Mouse (Mus musculus) kidney, embryonic 15.5 days (tissue): ENCODE data around the gene Gm5901. TPM values are rescaled to one million over a fixed set of nuclear protein-coding genes. Genes with fewer than 3 reads are reported as not detected.
"Not testable (repeated sequence)": the region's sequence is repeated elsewhere in the genome, so short reads cannot be mapped to it uniquely, and the experiment has no call there.

Experiments used
- ATAC-seq: fragments of 200-750 bp; cut with Nextera tagmentation; replicated peaks from 2 replicates; pipeline ENCODE4 v1.8.0; 2017; ENCODE audit warnings: moderate TSS enrichment; ENCODE audit not compliant: low FRiP score
- H3K27ac ChIP-seq: fragments of 300-500 bp; sonication (generic); 2 replicates; pipeline ENCODE4 v1.5.1; 2015; ENCODE audit warnings: mild to moderate bottlenecking, inconsistent platforms
- H3K27me3 ChIP-seq: fragments of 300-500 bp; sonication (generic); 2 replicates; pipeline ENCODE4 v1.6.1; 2015; ENCODE audit warnings: inconsistent platforms
- H3K36me3 ChIP-seq: fragments of 300-500 bp; sonication (generic); 2 replicates; pipeline ENCODE4 v1.6.1; 2015; ENCODE audit warnings: inconsistent platforms
- H3K4me1 ChIP-seq: fragments of 300-500 bp; sonication (generic); 2 replicates; pipeline ENCODE4 v1.6.1; 2015; ENCODE audit warnings: inconsistent platforms
- H3K4me2 ChIP-seq: fragments of 300-500 bp; sonication (generic); 2 replicates; pipeline ENCODE4 v1.6.1; 2015; ENCODE audit warnings: moderate library complexity, mild to moderate bottlenecking, inconsistent platforms
- H3K4me3 ChIP-seq: fragments of 300-500 bp; sonication (generic); replicated peaks from 2 replicates; pipeline ENCODE4 v1.5.1; 2015; ENCODE audit warnings: mild to moderate bottlenecking, inconsistent platforms
- H3K9ac ChIP-seq: fragments of 300-500 bp; sonication (generic); 2 replicates; pipeline ENCODE4 v1.6.1; 2015; ENCODE audit warnings: mild to moderate bottlenecking, inconsistent platforms
- H3K9me3 ChIP-seq: fragments of 300-500 bp; sonication (generic); replicated peaks from 2 replicates; pipeline ENCODE4 v1.6.1; 2016; ENCODE audit warnings: inconsistent platforms
- WGBS: fragments of 180-500 bp; shearing (Covaris S2); methylation state at CpG from one replicate; pipeline ENCODE4 v1.1.7; 2015; ENCODE audit warnings: mixed read lengths; 5-methylcytosine and 5-hydroxymethylcytosine counted together
- polyA plus RNA-seq: library from polyadenylated mRNA; unstranded; fragments of >200 nt; fragmentation: Nextera tagmentation; extraction: Ambion mirVana; gene quantifications from 2 replicates; pipeline ENCODE4 v1.2.1, GENCODE M21; 2015

Gene Gm5901
- not detected in 2 replicates for polyA plus RNA-seq

DNA sequence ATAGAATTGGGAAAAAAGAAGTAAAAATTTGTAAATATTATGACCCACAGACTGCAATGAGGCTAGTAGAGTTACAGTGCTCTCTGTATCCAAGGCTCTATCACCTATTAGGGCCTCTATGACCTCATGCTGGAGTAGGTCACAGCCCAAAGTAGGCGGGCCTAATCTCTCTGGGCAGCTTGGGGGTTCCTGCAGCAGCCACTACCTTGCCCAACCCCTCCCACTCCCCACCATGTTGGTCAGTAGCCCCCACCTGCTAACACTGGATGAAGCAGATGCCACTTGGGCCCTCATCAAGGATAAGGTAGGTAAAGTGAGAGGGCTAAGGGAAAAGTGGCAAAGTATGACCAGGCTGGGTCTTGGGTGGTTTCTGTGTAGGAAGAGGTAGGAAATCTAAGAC lies at the start of gene Gm5901:
TSS of gene Gm5901 (plus strand) at position 173 of the 400 bp plus-strand sequence.
- WGBS: 88% methylated on average over 1 of the region's 1 CpGs
- no peak for ATAC-seq
- no peak within 1 kb of the TSS for H3K27ac ChIP-seq
- no peaks in the 10 kb centered on the region for H3K27me3 ChIP-seq
- no peaks in the 10 kb centered on the region for H3K9me3 ChIP-seq
- no peaks in the 10 kb centered on the region for H3K4me1 ChIP-seq
- H3K36me3 ChIP-seq: peaks cover 53% of the 10 kb centered on the region
- no peak within 1 kb of the TSS for H3K9ac ChIP-seq
- no peak within 1 kb of the TSS for H3K4me2 ChIP-seq
- H3K4me3 ChIP-seq: no peak within 1 kb of the TSS

DNA sequence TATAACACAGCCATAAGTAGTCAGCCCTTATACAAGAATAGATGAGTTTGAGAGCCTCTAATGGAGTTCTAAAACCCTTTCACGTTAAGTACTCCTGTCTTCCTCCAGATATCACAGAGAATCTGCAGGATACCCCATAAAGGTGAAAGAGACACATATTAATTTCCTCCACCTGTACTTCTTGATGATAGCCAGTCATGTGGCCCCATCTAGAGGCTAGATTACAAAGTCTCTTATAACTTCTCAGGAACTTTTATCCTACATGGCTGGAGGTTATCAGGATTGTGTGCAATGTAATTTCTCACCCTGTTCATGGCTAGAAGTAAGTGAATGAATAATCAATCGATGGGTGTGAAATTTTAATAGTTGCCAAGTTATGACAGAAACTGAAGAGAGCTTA lies 49.5 kb upstream of the Gm5901 start:
- WGBS: 75% methylated on average over 2 of the region's 2 CpGs
- Histone ChIP-seq H3K4me2 (no peak overlapping the region), H3K27me3 (no peaks in the 10 kb centered on the region), H3K36me3 (no peaks in the 10 kb centered on the region), H3K4me3 (no peak overlapping the region), H3K9me3 (no peaks in the 10 kb centered on the region), H3K9ac (no peak overlapping the region), H3K27ac (no peak overlapping the region), H3K4me1 (no peaks in the 10 kb centered on the region)
- no peak for ATAC-seq

DNA sequence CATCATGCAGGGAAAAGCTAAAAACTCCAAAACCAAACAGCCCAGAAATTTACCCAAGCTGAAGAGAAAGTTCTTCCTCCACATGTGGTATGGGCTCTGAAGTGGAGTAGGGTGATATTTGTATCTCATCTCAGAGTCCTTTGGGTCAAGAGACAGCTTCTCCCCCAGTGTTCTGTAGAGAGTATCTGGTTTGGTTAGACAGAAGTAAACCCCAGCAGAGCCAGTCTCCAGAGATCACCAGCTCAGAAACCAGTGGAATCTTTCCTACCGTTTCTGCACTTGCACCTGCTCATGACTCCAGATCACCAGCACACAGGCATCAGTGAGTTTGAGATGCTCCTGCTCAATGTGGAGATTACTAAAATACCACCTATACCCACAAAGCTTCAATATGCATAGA lies 40.8 kb upstream of the Gm5901 start, which contains the start of gene Olfr690:
TSS of gene Olfr690 (minus strand) at position 101 of the 400 bp plus-strand sequence.
- Histone ChIP-seq H3K36me3 (no peaks in the 10 kb centered on the region), H3K9ac (no peak within 1 kb of the TSS), H3K27me3 (no peaks in the 10 kb centered on the region), H3K27ac (no peak within 1 kb of the TSS), H3K4me2 (no peak within 1 kb of the TSS), H3K9me3 (no peaks in the 10 kb centered on the region), H3K4me3 (no peak within 1 kb of the TSS), H3K4me1 (no peaks in the 10 kb centered on the region)
- no peak for ATAC-seq
- 88% methylated on average over 1 of the region's 1 CpGs for WGBS

DNA sequence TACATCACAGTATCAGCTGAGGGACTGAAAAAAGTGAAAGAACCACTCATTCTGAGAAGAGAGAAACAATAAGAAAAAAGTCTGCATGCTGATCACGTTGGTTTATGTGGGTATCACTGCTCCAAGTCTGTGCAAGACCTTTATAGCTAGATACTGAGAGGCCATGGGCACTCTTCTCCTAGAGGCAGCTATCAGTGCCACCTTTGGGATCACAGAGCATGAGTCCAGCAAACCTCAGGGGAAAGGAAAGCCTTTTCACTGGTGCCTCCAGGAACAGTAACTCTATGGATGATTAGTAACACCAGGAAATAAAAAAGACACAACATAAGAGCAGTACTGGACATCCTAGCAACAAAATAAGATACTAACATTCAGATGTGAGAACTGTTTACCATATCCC lies 32.7 kb upstream of the Gm5901 start, which contains the start of gene Olfr691:
TSS of gene Olfr691 (minus strand) at position 101 of the 400 bp plus-strand sequence.
- no peak within 1 kb of the TSS for H3K4me3 ChIP-seq
- H3K9me3 ChIP-seq: no peaks in the 10 kb centered on the region
- H3K9ac ChIP-seq: no peak within 1 kb of the TSS
- H3K4me1 ChIP-seq: no peaks in the 10 kb centered on the region
- H3K27me3 ChIP-seq: no peaks in the 10 kb centered on the region
- 51% methylated on average over 1 of the region's 1 CpGs for WGBS
- H3K27ac ChIP-seq: no peak within 1 kb of the TSS
- H3K36me3 ChIP-seq: no peaks in the 10 kb centered on the region
- ATAC-seq: no peak
- no peak within 1 kb of the TSS for H3K4me2 ChIP-seq

DNA sequence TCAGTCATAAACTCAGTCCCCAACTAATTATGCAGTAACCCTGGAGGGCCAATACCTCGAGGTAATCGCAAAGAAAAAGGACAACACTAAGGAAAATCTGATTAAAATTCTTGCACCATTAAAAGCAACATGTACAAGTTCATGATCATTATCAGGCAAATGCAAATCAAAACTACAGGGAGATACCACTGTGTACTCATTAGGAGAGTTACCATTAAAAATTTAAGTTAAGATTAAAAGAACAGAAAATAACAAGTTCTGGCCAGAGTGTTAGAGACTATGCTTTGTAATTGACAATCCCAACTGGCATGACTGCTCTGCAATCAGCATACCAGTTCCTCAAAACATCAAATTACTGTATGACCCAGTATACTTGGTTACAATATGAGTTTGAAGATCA lies 32.1 kb upstream of the Gm5901 start:
- no peak for ATAC-seq
- H3K27ac ChIP-seq: no peak overlapping the region
- H3K4me3 ChIP-seq: no peak overlapping the region
- no peak overlapping the region for H3K9ac ChIP-seq
- H3K9me3 ChIP-seq: no peaks in the 10 kb centered on the region
- no peaks in the 10 kb centered on the region for H3K27me3 ChIP-seq
- H3K36me3 ChIP-seq: no peaks in the 10 kb centered on the region
- H3K4me2 ChIP-seq: no peak overlapping the region
- no peaks in the 10 kb centered on the region for H3K4me1 ChIP-seq
- 81% methylated on average over 2 of the region's 2 CpGs for WGBS

DNA sequence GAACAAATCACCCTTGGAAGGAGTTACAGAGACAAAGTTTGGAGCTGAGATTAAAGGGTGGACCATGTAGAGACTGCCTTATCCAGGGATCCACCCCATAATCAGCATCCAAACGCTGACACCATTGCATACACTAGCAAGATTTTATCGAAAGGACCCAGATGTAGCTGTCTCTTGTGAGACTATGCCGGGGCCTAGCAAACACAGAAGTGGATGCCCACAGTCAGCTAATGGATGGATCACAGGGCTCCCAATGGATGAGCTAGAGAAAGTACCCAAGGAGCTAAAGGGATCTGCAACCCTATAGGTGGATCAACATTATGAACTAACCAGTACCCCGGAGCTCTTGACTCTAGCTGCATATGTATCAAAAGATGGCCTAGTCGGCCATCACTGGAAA lies 18.8 kb upstream of the Gm5901 start:
- H3K4me2 ChIP-seq, H3K36me3 ChIP-seq, H3K4me1 ChIP-seq, H3K9ac ChIP-seq, H3K9me3 ChIP-seq, H3K27ac ChIP-seq, H3K27me3 ChIP-seq, ATAC-seq, H3K4me3 ChIP-seq: not testable (repeated sequence)
- no CpG with 5 or more reads among the region's 5 CpGs for WGBS

DNA sequence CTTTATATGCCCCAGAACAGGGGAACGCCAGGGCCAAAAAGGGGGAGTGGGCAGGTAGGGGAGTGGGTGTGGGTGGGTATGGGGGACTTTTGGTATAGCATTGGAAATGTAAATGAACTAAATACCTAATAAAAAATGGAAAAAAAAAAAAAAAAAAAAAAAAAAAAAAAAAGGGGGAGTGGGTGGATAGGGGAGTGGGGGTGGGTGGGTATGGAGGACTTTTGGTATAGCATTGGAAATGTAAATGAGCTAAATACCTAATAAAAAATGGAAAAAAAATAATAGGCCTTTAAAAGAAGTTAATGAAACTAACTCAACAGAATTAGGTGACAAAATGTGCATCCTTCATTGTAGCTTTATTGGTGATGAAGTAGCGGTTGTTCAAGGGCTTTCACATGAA lies 18.4 kb upstream of the Gm5901 start:
- ATAC-seq, H3K27me3 ChIP-seq, H3K4me2 ChIP-seq, H3K4me3 ChIP-seq, H3K9ac ChIP-seq, H3K4me1 ChIP-seq, H3K9me3 ChIP-seq, H3K27ac ChIP-seq, H3K36me3 ChIP-seq: not testable (repeated sequence)
- 95% methylated on average over 1 of the region's 2 CpGs for WGBS

DNA sequence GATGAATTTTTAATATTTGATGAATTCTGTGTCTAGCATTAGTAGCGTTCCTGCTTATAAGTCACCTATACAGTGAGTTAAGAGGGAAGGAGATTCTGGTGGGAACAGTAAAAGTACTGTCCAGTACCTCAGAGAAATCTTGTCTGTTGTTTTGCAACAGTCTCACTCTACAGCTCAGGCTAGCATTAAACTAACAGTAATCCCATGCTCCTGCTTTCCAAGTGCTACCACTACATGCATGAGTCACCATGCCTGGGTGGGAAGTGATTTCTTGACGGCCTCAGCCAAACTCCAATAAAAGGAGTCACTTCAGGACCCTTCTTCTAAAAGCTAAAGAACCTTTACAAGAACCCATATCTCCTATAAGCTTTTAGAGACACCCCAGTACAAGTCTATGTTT lies 13.1 kb upstream of the Gm5901 start:
- ATAC-seq: no peak
- Histone ChIP-seq H3K4me1 (no peaks in the 10 kb centered on the region), H3K9me3 (no peaks in the 10 kb centered on the region), H3K27ac (no peak overlapping the region), H3K4me3 (no peak overlapping the region), H3K9ac (no peak overlapping the region), H3K27me3 (no peaks in the 10 kb centered on the region), H3K36me3 (no peaks in the 10 kb centered on the region), H3K4me2 (no peak overlapping the region)
- 76% methylated on average over 2 of the region's 2 CpGs for WGBS

DNA sequence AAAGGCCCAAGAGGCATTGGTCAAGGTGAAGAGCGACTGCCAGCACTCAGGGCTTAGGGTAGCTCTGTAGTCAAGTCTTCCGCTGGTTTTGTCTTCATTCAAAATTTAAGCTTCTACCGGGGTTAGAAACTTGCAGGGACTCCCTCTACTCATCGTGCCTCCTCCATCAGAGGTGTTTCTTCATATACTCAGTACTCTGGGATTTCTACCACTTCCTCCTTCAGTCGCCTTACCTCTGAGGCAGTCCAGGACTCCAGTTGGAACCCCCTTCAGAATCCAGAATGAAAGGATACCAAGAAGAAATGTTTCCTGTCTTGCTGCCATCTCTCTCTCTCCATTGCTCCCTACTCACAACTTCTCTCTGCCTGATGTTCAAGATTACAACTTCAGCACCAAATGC lies 7.6 kb upstream of the Gm5901 start:
- H3K4me3 ChIP-seq: no peak overlapping the region
- H3K36me3 ChIP-seq: no peaks in the 10 kb centered on the region
- H3K27me3 ChIP-seq: no peaks in the 10 kb centered on the region
- H3K4me2 ChIP-seq: no peak overlapping the region
- no peak overlapping the region for H3K9ac ChIP-seq
- H3K27ac ChIP-seq: no peak overlapping the region
- no peaks in the 10 kb centered on the region for H3K4me1 ChIP-seq
- H3K9me3 ChIP-seq: no peaks in the 10 kb centered on the region
- WGBS: 88% methylated on average over 5 of the region's 5 CpGs
- no peak for ATAC-seq

DNA sequence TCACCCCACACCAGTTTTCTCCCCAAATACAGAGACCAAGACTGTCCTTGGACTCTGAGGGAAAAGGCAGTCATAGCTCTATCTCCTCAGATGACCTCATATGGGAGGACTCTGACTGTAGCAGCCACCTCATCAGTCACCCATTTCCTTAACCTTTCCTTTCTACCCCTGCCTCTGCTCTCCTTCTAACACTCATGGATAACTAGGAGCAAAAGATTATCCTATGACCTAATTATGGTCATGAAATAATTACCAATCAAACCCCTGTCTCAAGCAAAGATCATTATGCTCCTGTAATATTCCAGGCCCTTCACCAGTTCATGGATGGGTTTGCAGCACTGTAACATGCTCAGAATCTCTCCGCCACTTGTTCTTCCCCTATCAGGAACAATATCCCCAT lies 6.9 kb upstream of the Gm5901 start, which contains the start of gene Olfr692:
TSS of gene Olfr692 (plus strand) at position 301 of the 400 bp plus-strand sequence.
- H3K4me1 ChIP-seq: no peaks in the 10 kb centered on the region
- ATAC-seq: no peak
- no peaks in the 10 kb centered on the region for H3K9me3 ChIP-seq
- H3K36me3 ChIP-seq: no peaks in the 10 kb centered on the region; the same call in 1 of the 2 replicates
- no peak within 1 kb of the TSS for H3K9ac ChIP-seq
- no peak within 1 kb of the TSS for H3K4me2 ChIP-seq
- WGBS: 91% methylated on average over 1 of the region's 1 CpGs
- no peak within 1 kb of the TSS for H3K27ac ChIP-seq
- no peak within 1 kb of the TSS for H3K4me3 ChIP-seq
- H3K27me3 ChIP-seq: no peaks in the 10 kb centered on the region

DNA sequence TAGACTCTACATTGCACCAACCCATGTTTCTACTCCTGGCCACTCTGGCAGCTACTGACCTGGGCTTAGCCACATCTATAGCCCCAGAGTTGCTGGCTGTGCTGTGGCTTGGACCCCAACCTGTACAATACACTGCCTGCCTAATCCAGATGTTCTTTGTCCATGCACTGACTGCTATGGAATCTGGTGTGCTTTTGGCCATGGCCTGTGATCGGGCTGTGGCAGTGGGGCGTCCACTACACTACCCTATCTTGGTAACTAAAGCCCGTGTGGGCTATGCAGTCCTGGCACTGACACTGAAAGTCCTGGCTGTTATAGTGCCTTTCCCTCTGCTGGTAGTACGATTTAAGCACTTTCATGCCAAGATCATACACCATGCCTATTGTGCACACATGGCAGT lies 6.3 kb upstream of the Gm5901 start:
- H3K4me1 ChIP-seq: no peaks in the 10 kb centered on the region
- no peaks in the 10 kb centered on the region for H3K9me3 ChIP-seq
- H3K27ac ChIP-seq: no peak overlapping the region
- no peak overlapping the region for H3K4me3 ChIP-seq
- WGBS: 89% methylated on average over 4 of the region's 4 CpGs
- no peak overlapping the region for H3K4me2 ChIP-seq
- no peaks in the 10 kb centered on the region; the same call in 1 of the 2 replicates for H3K36me3 ChIP-seq
- no peak for ATAC-seq
- no peak overlapping the region for H3K9ac ChIP-seq
- no peaks in the 10 kb centered on the region for H3K27me3 ChIP-seq

DNA sequence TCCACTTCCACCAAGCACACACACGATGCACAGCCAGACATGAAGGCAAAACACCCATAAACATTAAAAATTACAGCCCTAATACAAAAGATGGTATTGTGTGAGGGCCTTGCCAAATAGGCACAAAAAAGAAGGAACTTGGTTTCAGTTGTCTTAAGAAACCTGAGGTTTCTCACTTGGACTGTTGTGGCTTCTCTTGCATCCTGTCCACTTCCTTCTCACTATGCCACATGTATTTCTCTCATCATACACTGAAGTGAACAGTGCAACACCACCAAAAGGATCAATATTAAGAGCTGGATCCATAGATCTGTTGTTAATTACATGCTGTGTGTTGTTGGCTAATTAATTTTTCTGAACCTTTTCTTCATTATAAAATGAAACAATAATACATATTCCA lies 1.9 kb upstream of the Gm5901 start:
- Histone ChIP-seq H3K9ac (no peak overlapping the region), H3K27me3 (no peaks in the 10 kb centered on the region), H3K36me3 (peaks cover 33% of the 10 kb centered on the region), H3K4me1 (no peaks in the 10 kb centered on the region), H3K4me3 (no peak overlapping the region), H3K27ac (no peak overlapping the region), H3K4me2 (no peak overlapping the region), H3K9me3 (no peaks in the 10 kb centered on the region)
- WGBS: 85% methylated on average over 1 of the region's 1 CpGs
- no peak for ATAC-seq

DNA sequence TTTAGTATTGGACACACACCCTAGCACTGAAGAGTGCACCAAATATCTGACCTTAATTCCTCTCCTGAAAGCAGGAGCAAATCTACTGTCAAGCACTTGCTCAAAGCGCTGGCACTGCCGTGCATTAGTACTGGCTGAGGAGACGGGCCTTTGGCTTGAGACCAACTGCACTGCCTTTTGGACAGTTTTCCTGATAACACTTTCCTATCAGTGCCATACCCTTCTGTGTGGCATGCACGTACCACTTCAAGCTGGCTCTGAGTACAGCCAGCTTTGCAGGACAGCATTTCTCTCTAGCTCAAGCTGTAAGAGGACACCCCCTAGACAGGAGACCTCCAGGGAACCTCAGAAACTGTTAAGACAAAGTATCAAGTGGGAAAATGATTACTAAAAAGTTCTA lies 1.3 kb upstream of the Gm5901 start:
- 92% methylated on average over 4 of the region's 4 CpGs for WGBS
- H3K27me3 ChIP-seq: no peaks in the 10 kb centered on the region
- H3K4me2 ChIP-seq: no peak overlapping the region
- H3K4me1 ChIP-seq: no peaks in the 10 kb centered on the region
- H3K36me3 ChIP-seq: peaks cover 39% of the 10 kb centered on the region
- no peaks in the 10 kb centered on the region for H3K9me3 ChIP-seq
- H3K4me3 ChIP-seq: no peak overlapping the region
- H3K9ac ChIP-seq: no peak overlapping the region
- ATAC-seq: no peak
- H3K27ac ChIP-seq: no peak overlapping the region
